Mouse (Mus musculus) urinary bladder, postnatal 36 days (tissue): ENCODE data around the gene Map4k1.

Source experiments
- DNase-seq, 2 experiments: peaks; one replicate each; pipeline ENCODE4 v3.0.0; 2022; ENCODE audit warnings: low spot score in 2 of 2, mixed read lengths in 1 of 2

Gene Map4k1

GRCm38 (mm10) chr7:28977556-28977955 is 4.3 kb upstream of the Map4k1 start:
- no peak for DNase-seq

DNA sequence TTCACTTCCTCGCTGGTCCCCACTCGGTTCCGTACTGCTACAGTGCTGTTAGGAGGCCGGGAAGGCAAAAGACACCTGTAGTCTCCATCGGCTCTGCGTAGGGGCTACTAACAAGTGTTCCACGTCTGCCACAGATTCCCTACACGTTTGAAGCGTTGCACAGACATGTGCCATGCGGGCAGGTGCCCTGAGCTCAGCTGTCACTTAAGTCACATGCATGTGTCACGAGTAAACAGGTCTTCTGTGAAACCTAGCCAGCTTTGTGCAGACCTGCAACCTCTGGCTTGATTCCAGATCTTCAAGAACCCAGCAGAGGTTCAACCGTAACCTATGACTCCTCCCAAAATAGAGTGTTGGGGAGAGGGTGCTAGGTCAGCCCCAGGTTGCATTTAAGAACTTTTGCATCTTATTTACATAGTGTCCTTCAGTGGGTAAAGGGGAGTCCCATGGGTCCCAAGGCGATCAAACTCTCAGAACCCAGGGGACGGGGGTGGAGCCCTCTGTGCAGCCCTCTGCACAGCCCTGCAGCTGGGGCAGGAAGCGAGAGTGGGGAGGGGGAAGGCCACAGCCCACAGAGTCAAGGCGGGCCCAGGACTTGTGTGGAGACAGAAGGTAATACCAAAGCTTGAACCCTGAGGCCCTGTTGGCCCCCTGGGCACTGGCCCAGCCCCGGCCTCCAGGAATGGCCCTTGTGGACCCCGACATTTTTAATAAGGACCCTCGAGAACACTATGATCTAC is 594 bp downstream of the Map4k1 start:
- DNase-seq = no peak

GRCm38 (mm10) chr7:28983141-28983564 is 1.3 kb downstream of the Map4k1 start:
- DNase-seq = no peak

GRCm38 (mm10) chr7:28983849-28984248 is 2.0 kb downstream of the Map4k1 start:
- no peak for DNase-seq

DNA sequence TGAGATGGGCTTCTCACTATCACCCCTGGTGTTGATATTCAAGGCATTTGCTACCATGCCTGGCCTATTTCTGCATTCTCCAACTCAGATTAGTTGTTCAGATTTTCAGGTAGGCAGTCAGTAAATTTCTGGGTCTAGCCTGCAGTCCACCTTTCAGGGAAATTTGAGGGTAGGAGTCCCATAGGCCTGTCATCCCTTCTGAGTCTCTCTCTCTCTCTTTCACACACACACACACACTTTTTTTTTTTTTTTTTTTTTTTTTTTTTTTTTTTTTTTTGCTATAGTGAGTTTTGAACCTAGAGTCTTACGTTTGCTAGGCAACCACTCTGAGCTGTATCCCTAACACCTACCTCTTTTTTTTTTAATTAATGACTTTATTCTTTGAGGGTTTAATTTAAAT is 2.6 kb downstream of the Map4k1 start:
- no peak for DNase-seq

GRCm38 (mm10) chr7:28985207-28985606 is 3.4 kb downstream of the Map4k1 start:
- DNase-seq = no peak

DNA sequence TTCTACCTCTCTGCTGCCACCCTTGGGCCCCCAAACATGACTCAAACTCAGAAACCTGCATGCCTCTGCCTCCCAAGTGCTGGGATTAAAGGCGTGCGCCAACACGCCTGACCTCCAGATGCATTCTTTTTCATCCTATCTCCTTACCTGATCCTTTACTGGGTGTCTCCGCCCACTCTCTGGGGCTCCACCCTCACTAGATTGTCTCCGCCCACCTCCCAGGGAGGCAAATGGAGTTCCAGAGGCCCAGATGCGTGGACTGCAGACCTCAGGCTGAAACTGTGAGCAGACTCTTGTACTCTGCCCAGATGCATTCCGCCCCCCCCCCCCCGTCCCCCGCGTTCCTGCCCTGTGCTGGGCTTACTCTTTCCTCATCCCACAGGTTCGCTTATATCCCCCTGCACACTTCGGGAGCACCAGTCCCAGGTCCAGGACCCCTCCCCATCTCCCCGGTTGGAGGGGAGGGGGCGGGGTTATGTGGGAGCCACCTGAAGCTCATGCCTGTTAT is 9.0 kb downstream of the Map4k1 start:
- no peak for DNase-seq

- DNase-seq = no peak
Measured at GRCm38 (mm10) chr7:28991616-28992015, 9.8 kb downstream of the Map4k1 start.

GRCm38 (mm10) chr7:28992997-28993396 is 11.1 kb downstream of the Map4k1 start:
- DNase-seq = no peak

- DNase-seq = no peak
Measured at GRCm38 (mm10) chr7:28993402-28993801, 11.6 kb downstream of the Map4k1 start.

DNA sequence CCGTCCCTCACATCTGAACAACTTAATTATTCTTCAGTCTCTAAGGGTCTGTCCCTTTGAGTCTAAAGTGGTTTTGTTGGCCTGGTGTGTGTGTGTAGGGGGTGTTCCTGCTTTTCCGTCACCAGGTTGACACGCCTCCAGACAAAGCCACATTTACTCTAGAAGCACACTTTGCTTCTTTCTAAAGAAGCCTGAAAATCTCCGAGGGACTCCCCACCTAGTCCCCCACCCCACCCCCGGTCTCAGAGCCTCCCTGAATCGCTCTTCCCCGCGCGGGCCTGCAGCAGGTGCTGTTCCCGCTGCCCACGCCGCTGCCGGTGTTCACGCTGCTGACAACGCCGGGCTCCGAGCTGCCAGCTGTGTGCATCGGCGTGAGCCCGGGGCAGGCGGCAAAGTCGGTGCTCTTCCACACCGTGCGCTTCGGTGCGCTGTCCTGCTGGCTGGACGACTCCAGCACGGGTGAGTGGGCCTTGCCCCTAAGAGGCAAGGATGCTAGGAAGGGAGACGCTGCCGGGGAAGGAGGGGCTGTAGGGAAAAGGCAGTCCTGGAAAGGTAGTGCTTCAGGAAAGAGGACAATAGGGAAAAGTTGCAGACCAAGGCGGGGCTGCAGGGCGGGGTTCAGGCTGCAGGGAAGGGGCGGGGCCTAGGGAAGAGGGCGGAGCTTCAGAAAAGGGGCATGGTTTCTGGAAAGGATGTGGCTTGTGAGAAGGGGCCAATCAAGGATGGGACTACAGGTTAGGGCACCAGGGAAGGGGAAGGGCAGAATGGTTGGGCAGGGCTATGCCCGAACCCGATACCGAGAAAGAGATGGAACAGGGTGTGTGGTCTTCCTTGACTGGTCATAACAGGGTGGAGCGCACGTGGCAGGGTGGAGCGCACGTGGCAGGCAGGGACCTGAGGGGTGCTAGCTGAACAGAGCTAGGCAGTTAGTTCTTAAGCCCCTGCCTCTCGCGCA is 19.1 kb downstream of the Map4k1 start:
- peak; percentile 42 to 59 for DNase-seq

DNA sequence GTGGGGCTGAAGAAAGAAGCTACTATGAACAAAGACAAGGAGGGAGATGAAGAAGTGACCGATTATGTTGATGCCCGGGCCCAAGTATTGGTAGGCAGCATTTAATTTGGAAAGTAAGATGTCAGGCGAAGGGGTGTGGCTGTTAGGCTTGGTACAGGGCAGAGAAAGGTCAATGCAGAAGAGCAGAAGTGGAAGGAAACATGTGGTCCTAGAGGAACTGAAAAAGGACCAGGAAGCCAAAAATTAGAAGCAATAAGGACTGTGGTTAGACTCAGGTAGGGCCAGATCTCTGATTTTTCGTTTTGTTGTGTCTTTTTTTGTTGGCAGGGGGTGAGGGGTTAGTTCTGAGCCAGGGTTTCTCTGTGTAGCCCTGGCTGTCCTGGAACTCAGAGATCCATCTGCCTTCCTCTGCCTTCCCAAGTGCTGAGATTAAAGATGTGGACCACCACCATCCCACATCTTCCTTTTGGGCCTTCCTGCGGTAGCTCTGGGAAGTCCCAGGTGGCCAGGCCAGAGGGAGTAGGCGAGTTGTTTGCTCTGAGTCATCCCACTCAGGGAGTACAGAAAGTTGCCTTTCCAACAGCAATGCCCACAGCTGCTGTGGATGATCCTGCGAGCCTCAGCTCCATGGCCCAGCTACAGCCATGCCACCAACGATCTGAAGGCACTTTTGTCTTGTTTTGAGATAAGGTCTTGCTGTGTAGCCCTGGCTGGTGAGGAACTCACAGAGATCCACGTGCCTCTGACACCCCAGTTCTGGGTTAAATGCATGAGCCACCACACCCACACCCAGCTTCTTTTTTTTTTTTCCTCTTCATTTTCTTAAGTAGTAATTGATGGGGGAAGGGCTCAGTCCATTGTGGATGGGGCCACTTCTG is 25.6 kb downstream of the Map4k1 start:
- DNase-seq = no peak

DNA sequence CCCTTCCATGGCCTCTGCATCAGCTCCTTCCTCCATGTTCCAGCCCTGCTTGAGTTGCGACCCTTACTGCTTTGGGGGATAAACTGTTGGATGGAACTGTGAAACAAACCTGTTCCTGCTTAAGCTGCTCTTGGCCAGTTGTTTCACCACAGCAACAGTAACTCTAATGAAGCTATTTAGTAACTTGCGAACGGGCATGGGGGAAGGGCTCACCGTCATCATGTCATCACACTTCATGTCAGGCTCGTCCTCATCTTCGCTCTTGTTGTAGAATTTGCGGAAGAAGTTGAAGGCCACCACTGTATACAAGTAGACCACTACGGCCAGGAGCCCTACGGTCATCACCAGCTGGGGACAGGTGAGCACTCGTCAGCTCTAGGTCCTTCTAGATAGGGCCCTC is 26.3 kb downstream of the Map4k1 start:
- DNase-seq = no peak

- DNase-seq = no peak
Measured at GRCm38 (mm10) chr7:29008714-29009113, 26.9 kb downstream of the Map4k1 start.

- no peak for DNase-seq
Measured at GRCm38 (mm10) chr7:29014984-29015383, 33.1 kb downstream of the Map4k1 start.

DNA sequence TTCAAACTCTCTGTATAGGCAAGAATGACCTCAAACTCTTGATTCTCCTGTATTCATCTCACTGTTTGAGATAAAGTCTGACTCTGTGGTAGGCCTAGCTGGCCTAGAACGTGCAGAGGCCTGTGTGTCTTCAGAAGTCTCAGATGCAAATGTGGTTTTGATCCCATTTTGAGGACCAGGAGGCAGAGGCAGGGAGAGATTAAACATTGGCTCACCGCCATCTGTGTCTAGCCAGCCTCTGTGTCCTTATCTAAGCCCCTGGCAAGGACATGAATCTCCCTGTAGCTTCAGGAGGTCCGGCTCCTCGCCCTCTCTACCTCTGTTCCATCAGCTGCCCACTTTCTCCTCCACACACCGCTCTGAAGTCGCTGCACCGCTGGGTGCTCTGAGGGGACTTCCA is 34.6 kb downstream of the Map4k1 start:
- DNase-seq = no peak

DNA sequence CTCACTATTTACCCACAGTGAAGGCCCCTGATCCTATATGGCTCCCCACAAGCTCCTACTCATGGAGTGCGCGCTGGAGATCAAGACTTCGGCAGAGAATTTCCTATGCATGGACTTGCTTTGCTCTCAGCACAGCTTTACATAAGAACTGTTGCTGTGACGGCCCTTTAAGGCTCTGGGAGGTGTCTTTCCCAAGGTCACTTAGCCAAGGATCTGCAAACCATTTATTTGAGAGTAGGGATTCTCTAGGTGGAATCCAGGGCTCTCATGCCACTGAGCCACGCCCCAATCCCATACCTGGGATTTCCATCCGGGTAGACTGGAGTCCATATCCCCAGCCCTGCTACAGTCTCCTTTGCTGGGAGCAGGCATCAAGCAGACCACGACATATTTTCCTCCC is 35.4 kb downstream of the Map4k1 start:
- DNase-seq = no peak

GRCm38 (mm10) chr7:29019447-29020220 is 37.8 kb downstream of the Map4k1 start:
- no peak for DNase-seq

DNA sequence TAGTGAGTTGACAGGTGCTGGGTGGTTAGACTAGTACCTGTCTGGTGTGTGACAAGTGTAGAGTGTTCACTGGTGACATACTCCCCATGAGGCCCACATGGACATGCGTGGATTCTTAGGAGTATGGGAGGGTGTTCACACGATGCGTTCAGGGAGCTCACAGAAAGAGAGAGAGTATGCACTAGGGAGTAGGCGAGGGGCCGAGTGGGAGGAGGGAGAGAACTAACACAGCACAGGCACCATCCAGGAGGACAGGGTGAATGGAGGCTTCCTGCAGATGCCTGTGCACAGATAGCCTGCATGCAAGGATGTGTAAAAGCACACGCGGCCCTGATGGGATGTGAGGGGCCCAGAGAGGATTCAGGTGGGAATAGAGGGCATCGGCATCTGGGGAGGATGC is 40.6 kb downstream of the Map4k1 start:
- no peak for DNase-seq

DNA sequence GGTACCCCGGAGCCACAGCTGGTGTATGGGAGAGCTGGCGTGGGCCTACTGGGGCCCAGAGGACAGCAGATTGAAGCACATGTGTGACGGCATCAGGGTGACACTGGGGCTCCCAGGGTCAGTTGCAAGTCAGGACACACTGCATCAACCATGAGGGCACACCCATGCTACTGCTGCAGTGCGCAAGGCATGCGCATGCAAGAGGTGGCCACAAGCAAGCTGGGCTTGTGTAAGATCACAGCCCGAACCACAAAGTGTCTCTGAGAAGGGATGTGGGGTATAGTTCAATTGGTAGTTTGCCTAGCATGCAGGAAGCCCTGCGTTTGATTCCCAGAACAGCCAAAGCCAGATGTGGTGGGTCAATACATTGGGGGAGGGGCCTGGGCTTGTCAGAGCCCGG is 41.7 kb downstream of the Map4k1 start:
- no peak for DNase-seq

DNA sequence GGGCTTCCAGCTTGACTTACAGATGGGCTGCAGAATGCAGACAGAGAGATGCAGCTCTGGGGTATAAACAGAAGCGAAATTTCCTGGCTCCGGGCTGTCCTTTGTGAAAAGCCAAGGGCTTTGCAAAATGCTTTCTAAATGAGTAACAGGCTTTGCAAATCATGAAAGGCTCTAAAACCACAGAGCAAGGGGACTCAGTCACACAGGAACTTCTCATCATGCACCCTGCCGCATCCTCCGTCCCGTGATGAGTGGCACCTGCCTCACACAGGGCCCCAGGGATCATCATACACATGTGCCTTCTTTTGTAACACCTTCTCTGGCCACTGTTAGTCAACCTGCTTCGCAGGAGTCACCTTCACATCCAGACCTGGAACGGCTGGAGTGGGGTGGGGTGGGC is 43.7 kb downstream of the Map4k1 start:
- no peak for DNase-seq
